Mouse (Mus musculus) intestine, embryonic 15.5 days (tissue): Measurements from ENCODE around the gene Amz2. TPM values are rescaled to one million over a fixed set of nuclear protein-coding genes. Genes with fewer than 3 reads are reported as not detected.
A peak's percentile ranks its signal among the peaks of the same experiment; 100 is the strongest.

ENCODE experiments used
- ATAC-seq: fragments of 200-750 bp; cut with Nextera tagmentation; 2 replicates; pipeline ENCODE4 v1.8.0; 2017; ENCODE audit warnings: moderate TSS enrichment, moderate library complexity
- H3K27ac ChIP-seq: fragments of 300-500 bp; sonication (generic); 2 replicates; pipeline ENCODE4 v1.5.1; 2015; ENCODE audit warnings: mild to moderate bottlenecking, inconsistent platforms
- H3K27me3 ChIP-seq: fragments of 300-500 bp; sonication (generic); replicated peaks from 2 replicates; pipeline ENCODE4 v1.6.1; 2015; ENCODE audit warnings: inconsistent platforms
- H3K36me3 ChIP-seq: fragments of 300-500 bp; sonication (generic); 2 replicates; pipeline ENCODE4 v1.6.1; 2015; ENCODE audit warnings: inconsistent platforms
- H3K4me1 ChIP-seq: fragments of 300-500 bp; sonication (generic); replicated peaks from 2 replicates; pipeline ENCODE4 v1.6.1; 2015; ENCODE audit warnings: inconsistent platforms
- H3K4me2 ChIP-seq: fragments of 300-500 bp; sonication (generic); replicated peaks from 2 replicates; pipeline ENCODE4 v1.6.1; 2015; ENCODE audit warnings: mild to moderate bottlenecking, inconsistent platforms
- H3K4me3 ChIP-seq: fragments of 300-500 bp; sonication (generic); replicated peaks from 2 replicates; pipeline ENCODE4 v1.5.1; 2015; ENCODE audit warnings: inconsistent platforms
- H3K9ac ChIP-seq: fragments of 300-500 bp; sonication (generic); 2 replicates; pipeline ENCODE4 v1.6.1; 2015; ENCODE audit warnings: inconsistent platforms
- H3K9me3 ChIP-seq: fragments of 300-500 bp; sonication (generic); 2 replicates; pipeline ENCODE4 v1.6.1; 2016; ENCODE audit warnings: inconsistent platforms
- WGBS: fragments of 180-500 bp; shearing (Covaris S2); methylation state at CpG from one replicate; pipeline ENCODE4 v1.1.7; 2015; 5-methylcytosine and 5-hydroxymethylcytosine counted together
- polyA plus RNA-seq: library from polyadenylated mRNA; unstranded; fragments of >200 nt; fragmentation: Nextera tagmentation; extraction: Ambion mirVana; gene quantifications from 2 replicates; pipeline ENCODE4 v1.2.1, GENCODE M21; 2015

Gene Amz2
- polyA plus RNA-seq, 1 experiment from 2014 or later = 38.4 TPM

DNA sequence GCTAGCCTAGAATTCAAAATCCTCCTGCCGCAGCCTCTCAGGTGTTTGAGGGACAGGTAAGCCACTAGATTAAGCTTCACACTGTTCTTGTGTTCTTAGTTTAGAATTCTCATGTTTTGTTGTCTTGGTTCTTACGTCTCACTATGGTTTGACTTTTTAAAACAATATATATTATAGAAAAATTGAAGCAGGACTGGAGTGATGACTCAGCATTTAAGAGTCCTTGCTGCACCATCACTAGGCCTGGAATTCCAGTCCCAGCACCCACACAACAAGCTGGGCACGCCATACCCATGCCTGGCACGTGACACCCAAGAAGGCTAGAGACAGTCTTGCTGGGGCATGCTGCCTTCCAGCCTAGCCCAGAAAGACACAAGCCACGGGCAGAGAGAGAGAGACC, 19.3 kb upstream of the Amz2 start:
- no peak overlapping the region for H3K4me2 ChIP-seq
- no peak overlapping the region for H3K27ac ChIP-seq
- no peak overlapping the region for H3K4me3 ChIP-seq
- 86% methylated on average over 5 of the region's 5 CpGs for WGBS
- no peak overlapping the region for H3K9ac ChIP-seq
- no peaks in the 10 kb centered on the region for H3K36me3 ChIP-seq
- H3K27me3 ChIP-seq = no peaks in the 10 kb centered on the region
- no peaks in the 10 kb centered on the region for H3K4me1 ChIP-seq
- ATAC-seq = no peak
- no peaks in the 10 kb centered on the region for H3K9me3 ChIP-seq

DNA sequence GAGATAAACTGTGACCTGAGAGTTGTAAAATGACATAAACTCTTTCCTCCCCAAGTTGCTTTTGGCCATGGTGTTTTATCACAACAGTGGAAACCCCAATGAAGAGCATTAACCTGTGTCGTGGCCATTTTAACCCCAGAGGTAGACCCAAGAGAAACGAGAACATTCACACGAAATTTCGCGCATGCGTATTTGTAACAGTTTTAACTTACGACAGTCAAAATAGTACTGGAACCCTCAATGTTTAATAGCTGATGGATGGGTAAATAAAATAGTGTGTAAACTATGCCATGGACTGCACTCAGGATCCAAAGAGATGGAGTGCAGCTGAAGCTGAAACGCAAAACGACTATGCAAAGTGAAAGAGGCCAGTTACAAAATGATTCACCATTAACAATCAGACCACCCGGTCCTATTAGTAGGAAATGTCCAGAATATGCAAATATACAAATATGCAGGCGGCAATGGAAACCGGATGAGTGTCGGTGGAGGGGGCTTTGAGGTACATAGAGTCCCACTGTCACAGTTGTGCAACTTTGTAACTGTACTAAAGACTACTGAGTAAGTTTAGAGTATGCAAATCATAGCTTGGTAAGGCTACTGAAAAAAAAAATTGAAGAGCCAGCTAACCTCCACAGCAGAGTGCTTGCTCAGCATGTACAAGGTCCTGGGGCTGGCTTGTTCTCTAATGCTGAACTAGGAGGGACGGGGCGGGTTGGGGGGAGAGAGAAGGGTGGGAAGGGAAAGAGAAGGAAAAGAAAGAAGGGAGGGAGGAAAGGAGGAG, 15.4 kb upstream of the Amz2 start:
- Histone ChIP-seq H3K4me1 (no peaks in the 10 kb centered on the region), H3K9me3 (no peaks in the 10 kb centered on the region), H3K27me3 (no peaks in the 10 kb centered on the region), H3K4me3 (no peak overlapping the region), H3K27ac (no peak overlapping the region), H3K4me2 (no peak overlapping the region), H3K9ac (no peak overlapping the region), H3K36me3 (no peaks in the 10 kb centered on the region)
- 75% methylated on average over 15 of the region's 15 CpGs for WGBS
- no peak for ATAC-seq

DNA sequence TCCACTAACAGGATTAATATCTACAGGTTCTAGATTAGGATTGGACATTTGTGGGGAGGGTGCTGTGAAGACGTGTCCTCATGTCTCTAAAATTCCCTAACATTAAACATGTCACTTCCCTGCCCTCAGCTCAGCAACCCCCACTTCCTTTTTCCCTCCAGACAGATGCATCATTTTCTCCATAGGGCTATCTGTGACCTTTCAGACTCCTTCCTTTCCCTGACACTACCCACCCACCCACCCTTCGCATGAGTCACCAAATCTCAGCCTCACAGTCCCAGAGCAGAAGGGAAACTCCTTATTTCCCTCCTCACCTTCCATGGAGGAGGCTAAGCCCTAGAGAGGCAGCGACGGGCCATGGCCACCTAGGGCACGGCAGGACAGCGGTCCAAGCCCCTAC, 12.1 kb upstream of the Amz2 start, which contains the start of gene 9930022D16Rik:
Gene 9930022D16Rik, plus strand, starts transcription at position 301 of the 400 bp plus-strand sequence.
- no peak within 1 kb of the TSS for H3K27ac ChIP-seq
- 73% methylated on average over 6 of the region's 6 CpGs for WGBS
- H3K4me3 ChIP-seq = no peak within 1 kb of the TSS
- no peak for ATAC-seq
- H3K4me2 ChIP-seq = no peak within 1 kb of the TSS
- no peaks in the 10 kb centered on the region for H3K27me3 ChIP-seq
- no peaks in the 10 kb centered on the region for H3K4me1 ChIP-seq
- H3K9me3 ChIP-seq = no peaks in the 10 kb centered on the region
- H3K36me3 ChIP-seq = no peaks in the 10 kb centered on the region
- no peak within 1 kb of the TSS for H3K9ac ChIP-seq

DNA sequence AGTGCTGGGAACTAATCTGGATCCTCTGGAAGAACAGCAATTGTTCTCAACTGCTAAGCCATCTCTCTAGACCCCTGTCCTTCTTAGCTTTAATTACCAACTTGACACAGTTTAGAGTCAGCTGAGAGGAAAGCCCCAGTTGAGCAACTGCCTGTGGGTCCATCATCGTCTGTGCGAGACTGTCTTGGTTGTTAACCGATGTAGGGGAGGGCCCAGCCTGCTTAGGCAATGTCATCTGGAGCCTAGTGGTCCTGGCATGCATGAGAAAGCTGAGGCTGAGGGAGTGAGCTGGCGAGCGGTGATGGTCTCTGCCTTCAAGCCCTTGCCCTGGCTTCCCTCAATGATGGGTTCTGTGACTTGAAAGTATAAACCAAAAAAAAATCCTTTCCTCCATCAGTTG, 10.9 kb upstream of the Amz2 start:
- H3K27ac ChIP-seq = no peak overlapping the region
- no peaks in the 10 kb centered on the region for H3K9me3 ChIP-seq
- no peak overlapping the region for H3K4me2 ChIP-seq
- H3K4me3 ChIP-seq = no peak overlapping the region
- H3K27me3 ChIP-seq = no peaks in the 10 kb centered on the region
- H3K9ac ChIP-seq = no peak overlapping the region
- no peak for ATAC-seq
- no peaks in the 10 kb centered on the region for H3K36me3 ChIP-seq
- H3K4me1 ChIP-seq = 0 out of 2 replicates have a peak, but pooled peaks cover 1% of the 10 kb centered on the region
- 84% methylated on average over 5 of the region's 5 CpGs for WGBS

DNA sequence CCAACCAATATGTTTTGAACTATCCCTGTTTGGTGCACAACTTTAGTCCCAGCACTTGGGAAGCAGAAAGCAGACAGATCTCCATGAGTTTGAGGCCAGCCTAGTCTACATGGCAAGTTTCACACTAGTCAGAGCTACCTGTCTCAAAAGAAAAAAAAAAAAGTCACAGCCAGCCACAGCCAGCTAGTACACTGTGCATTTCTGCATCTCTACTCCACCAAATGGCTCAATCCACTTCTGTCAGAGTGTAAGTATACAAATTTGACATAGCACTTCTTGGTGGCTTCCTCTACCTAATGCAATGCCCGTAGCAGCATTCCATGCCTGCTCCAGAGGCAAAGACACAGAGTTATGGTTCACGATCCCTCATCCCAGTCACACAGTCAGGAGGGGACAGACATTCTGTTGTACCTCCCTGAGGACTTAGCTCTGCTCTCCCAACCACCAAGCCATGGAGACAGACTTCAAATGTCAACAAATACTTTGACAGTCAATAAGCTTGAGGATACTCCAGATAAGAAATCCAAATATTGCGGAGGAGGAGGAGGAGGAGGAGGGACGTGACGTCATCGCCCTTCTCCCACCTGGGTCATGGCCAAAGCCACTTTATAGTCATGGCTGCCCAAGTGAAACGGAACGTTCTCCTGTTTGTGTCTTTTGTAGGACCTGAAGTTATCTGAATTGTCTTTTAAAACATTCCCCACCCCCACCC, 8.9 kb upstream of the Amz2 start:
- WGBS = 54% methylated on average over 8 of the region's 8 CpGs
- Histone ChIP-seq H3K27me3 (no peaks in the 10 kb centered on the region), H3K36me3 (no peaks in the 10 kb centered on the region), H3K4me2 (no peak overlapping the region), H3K9ac (no peak overlapping the region), H3K27ac (no peak overlapping the region), H3K4me3 (no peak overlapping the region), H3K4me1 (0 out of 2 replicates have a peak, but pooled peaks cover 3% of the 10 kb centered on the region), H3K9me3 (no peaks in the 10 kb centered on the region)
- no peak for ATAC-seq

DNA sequence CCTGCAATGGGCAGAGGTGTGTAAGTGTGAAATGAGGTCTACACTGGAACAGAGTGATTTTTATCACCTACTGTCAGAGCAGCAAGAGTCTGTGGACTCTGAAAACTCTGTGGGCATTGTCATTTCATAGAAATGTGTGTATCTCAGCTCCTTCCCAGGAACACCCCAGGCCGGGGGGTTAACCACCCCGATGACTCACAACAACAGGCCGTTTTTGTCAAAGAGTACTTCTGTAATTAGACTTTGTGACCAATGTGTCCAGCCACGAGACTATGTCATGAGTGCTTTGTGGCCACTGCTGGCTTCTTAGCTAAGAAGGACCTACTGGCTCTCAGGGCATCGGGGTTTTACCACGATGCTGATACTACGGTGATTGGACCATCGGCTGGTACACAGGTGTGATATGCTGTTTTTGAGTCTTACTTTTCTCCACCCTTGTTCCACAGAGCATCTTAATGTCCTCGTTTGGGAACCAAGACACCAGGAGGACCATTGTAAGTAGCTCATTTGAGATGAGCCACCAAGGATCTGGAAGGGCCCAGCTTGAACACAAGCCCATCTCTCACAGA, 8.2 kb upstream of the Amz2 start:
- no peaks in the 10 kb centered on the region for H3K9me3 ChIP-seq
- no peak overlapping the region for H3K4me3 ChIP-seq
- no peak overlapping the region for H3K27ac ChIP-seq
- no peak overlapping the region for H3K9ac ChIP-seq
- H3K4me2 ChIP-seq = no peak overlapping the region
- no peak for ATAC-seq
- no peaks in the 10 kb centered on the region for H3K36me3 ChIP-seq
- 80% methylated on average over 9 of the region's 9 CpGs for WGBS
- H3K4me1 ChIP-seq = 0 out of 2 replicates have a peak, but pooled peaks cover 3% of the 10 kb centered on the region
- H3K27me3 ChIP-seq = no peaks in the 10 kb centered on the region

DNA sequence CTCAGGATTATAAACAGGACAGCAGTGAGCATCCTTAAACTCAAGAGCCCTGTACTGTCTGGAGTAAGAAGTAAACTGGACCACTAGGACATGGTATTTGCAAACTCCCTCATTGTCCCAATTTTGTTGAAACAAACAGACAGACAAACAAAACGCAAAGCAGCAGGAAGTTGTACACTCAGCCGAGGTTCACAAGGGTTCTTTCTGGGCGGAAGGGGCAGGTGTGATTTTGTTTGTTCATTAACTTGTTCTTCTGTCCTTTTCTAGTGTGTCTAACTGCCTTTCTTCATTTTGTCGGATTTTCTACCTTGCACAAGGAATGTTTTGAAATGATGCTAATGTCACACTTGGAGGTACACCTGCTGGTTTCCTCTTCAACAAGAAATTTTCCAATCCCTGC, 6.3 kb upstream of the Amz2 start:
- H3K4me1 ChIP-seq = 0 out of 2 replicates have a peak, but pooled peaks cover 3% of the 10 kb centered on the region
- no peak overlapping the region for H3K4me2 ChIP-seq
- H3K27me3 ChIP-seq = no peaks in the 10 kb centered on the region
- H3K27ac ChIP-seq = no peak overlapping the region
- WGBS = 48% methylated on average over 4 of the region's 4 CpGs
- no peaks in the 10 kb centered on the region for H3K36me3 ChIP-seq
- no peak for ATAC-seq
- H3K9me3 ChIP-seq = no peaks in the 10 kb centered on the region
- no peak overlapping the region for H3K4me3 ChIP-seq
- H3K9ac ChIP-seq = no peak overlapping the region

DNA sequence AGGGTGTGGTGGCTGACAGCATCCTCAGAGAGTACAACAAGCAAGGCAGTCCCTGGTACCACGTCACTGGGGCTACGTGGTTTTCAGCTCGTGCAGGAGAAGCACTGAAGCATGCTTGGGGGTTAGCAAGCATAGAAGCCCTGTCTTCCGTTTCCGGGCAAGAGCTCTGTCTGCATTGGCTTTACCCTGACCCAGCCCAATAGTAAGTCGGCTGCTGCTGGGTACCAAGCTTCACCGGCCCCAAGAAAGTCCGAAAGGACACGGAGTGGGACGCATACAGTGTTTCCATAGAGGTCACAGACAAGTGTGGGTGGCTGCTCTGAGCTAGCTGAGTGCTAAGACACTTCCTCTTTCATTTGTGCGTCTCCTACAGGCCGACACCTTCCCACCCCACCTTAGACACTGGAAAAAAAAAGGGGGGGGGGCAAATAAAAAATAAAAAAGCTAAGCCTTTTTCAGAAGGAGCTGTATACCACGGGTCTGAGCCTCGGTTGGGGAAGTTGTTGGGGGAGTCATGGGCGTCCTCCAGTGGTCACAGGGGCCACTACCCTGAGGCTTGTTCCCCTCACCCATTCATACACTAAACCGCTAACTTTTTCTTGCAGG, 5.7 kb upstream of the Amz2 start:
- H3K9me3 ChIP-seq = no peaks in the 10 kb centered on the region
- H3K4me3 ChIP-seq = no peak overlapping the region
- 54% methylated on average over 16 of the region's 16 CpGs for WGBS
- no peak overlapping the region for H3K27ac ChIP-seq
- 0 out of 2 replicates have a peak, but pooled peaks cover 3% of the 10 kb centered on the region for H3K4me1 ChIP-seq
- no peak overlapping the region for H3K9ac ChIP-seq
- H3K27me3 ChIP-seq = no peaks in the 10 kb centered on the region
- no peaks in the 10 kb centered on the region for H3K36me3 ChIP-seq
- ATAC-seq = no peak
- peak overlapping the region; percentile 17; the same call in 1 of the 2 replicates for H3K4me2 ChIP-seq

DNA sequence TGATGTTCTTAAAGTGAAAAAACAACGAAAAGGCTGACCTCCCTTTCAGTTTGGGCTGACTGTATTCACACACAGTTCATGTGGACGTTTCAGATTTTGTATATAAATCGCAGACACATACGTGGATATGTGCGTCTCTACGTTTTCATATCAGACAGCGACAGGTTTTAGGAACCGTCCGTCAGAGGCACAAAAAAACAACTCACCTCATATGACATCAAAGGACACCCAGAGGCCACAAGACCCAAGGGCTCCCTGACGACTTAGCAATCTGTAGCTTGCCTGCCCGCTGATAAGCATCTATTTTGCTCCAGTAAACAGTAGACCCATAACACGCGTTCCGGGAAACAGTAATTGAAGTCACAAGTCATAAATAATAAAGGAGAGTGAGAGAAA, 5.2 kb upstream of the Amz2 start:
- Histone ChIP-seq H3K27me3 (no peaks in the 10 kb centered on the region), H3K9me3 (no peaks in the 10 kb centered on the region), H3K27ac (no peak overlapping the region), H3K4me1 (0 out of 2 replicates have a peak, but pooled peaks cover 6% of the 10 kb centered on the region), H3K4me3 (no peak overlapping the region), H3K4me2 (no peak overlapping the region), H3K36me3 (no peaks in the 10 kb centered on the region), H3K9ac (no peak overlapping the region)
- WGBS = 81% methylated on average over 14 of the region's 14 CpGs
- no peak for ATAC-seq

DNA sequence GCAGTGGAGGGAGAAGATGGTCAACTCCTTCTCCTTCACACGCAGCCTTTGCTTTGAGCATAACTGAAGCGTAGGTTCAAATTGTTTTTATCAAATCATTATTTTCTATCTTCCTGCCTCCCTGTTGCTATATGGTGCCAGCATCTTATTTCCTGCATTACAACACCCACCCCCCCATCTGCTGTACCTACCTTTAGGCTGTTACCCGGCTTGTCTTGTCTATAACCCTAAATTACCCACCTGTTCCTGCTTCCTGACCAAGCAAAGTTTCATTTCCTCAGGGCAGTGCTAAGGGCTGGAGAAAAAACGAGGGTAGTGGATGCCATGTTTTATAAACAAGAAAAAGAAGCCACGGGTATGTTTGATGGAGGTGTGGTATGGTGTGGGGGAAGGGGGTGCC, 4.5 kb upstream of the Amz2 start:
- no peaks in the 10 kb centered on the region for H3K36me3 ChIP-seq
- no peak overlapping the region for H3K4me3 ChIP-seq
- H3K27ac ChIP-seq = no peak overlapping the region
- no peak overlapping the region for H3K4me2 ChIP-seq
- ATAC-seq = no peak
- WGBS = 71% methylated on average over 5 of the region's 5 CpGs
- H3K4me1 ChIP-seq = 0 out of 2 replicates have a peak, but pooled peaks cover 6% of the 10 kb centered on the region
- H3K9ac ChIP-seq = no peak overlapping the region
- H3K27me3 ChIP-seq = no peaks in the 10 kb centered on the region
- H3K9me3 ChIP-seq = no peaks in the 10 kb centered on the region

DNA sequence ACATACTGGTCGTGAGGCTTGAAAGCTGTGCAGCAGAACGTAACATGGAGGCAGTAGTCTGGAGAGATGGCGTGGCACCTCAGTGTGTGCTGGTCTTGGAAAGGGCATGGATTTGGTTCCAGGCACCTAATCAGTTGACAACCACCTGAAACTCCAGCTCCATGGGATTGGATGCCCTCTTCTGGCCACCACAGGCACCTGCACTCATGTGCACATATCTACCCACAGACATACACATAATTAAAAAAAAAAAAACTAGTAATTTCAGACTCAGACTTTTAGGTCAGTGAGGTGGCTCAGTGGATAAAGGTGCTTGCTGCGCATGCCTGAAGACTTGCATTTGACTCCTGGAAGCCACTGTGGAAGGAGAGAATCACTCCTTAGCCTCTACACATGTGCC, 3.5 kb upstream of the Amz2 start:
- Histone ChIP-seq H3K27ac (no peak overlapping the region), H3K9ac (no peak overlapping the region), H3K4me1 (peaks cover 8% of the 10 kb centered on the region; the same call in 1 of the 2 replicates), H3K27me3 (no peaks in the 10 kb centered on the region), H3K4me2 (no peak overlapping the region), H3K9me3 (no peaks in the 10 kb centered on the region), H3K4me3 (no peak overlapping the region), H3K36me3 (no peaks in the 10 kb centered on the region)
- no peak for ATAC-seq
- 98% methylated on average over 4 of the region's 4 CpGs for WGBS

DNA sequence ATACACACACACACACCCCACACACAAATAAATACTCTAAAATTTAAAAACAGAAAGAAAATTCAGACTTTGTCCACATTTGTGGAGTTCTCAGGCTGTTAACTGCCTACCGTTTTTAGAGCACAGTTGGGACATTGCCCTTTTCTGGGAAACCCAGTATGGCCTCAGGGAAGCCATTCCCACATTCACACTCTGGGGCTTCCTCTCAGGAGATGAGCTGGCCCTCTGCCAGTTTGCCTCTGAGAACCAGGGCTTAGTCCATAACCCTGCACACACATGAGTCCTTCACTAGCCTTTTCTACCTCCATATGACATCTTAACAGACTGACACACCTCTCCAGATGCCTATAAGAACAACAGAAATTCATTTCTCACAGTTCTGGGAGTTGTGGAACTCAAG, 2.5 kb upstream of the Amz2 start:
- ATAC-seq = no peak
- no peak overlapping the region for H3K27ac ChIP-seq

More for the DNA sequence above, 2.5 kb upstream of the Amz2 start:
- Histone ChIP-seq H3K36me3 (no peaks in the 10 kb centered on the region), H3K9me3 (no peaks in the 10 kb centered on the region), H3K4me2 (no peak overlapping the region), H3K9ac (no peak overlapping the region), H3K4me3 (no peak overlapping the region), H3K27me3 (no peaks in the 10 kb centered on the region), H3K4me1 (peaks cover 8% of the 10 kb centered on the region; the same call in 1 of the 2 replicates)
- WGBS = 73% methylated on average over 1 of the region's 1 CpGs
